Mouse (Mus musculus) heart, embryonic 16.5 days (tissue): ENCODE results near the gene Tipin. TPM values are rescaled to one million over a fixed set of nuclear protein-coding genes. Genes with fewer than 3 reads are reported as not detected.

Experiments
- ATAC-seq: fragments of 200-750 bp; cut with Nextera tagmentation; replicated peaks from 2 replicates; pipeline ENCODE4 v1.8.0; 2017; ENCODE audit warnings: moderate number of reproducible peaks; ENCODE audit not compliant: insufficient read depth, low FRiP score; ENCODE audit errors: extremely low read depth
- H3K27ac ChIP-seq: fragments of 300-500 bp; sonication (generic); 2 replicates; pipeline ENCODE4 v1.5.1; 2014; ENCODE audit warnings: mild to moderate bottlenecking, low read length, control low read depth, moderate library complexity
- H3K27me3 ChIP-seq: fragments of 300-500 bp; sonication (generic); 2 replicates; pipeline ENCODE4 v1.6.1; 2014; ENCODE audit warnings: low read length, mixed read lengths; ENCODE audit not compliant: control insufficient read depth, insufficient read depth
- H3K36me3 ChIP-seq: fragments of 300-500 bp; sonication (generic); 2 replicates; pipeline ENCODE4 v1.6.1; 2014; ENCODE audit not compliant: control insufficient read depth, insufficient read depth
- H3K4me1 ChIP-seq: fragments of 300-500 bp; sonication (generic); 2 replicates; pipeline ENCODE4 v1.6.1; 2014; ENCODE audit warnings: low read length, mixed read lengths; ENCODE audit not compliant: control insufficient read depth, insufficient read depth
- H3K4me2 ChIP-seq: fragments of 300-500 bp; sonication (generic); 2 replicates; pipeline ENCODE4 v1.6.1; 2014; ENCODE audit warnings: low read depth, mild to moderate bottlenecking, control low read depth, low read length
- H3K4me3 ChIP-seq: fragments of 300-500 bp; sonication (generic); 2 replicates; pipeline ENCODE4 v1.5.1; 2014; ENCODE audit warnings: mild to moderate bottlenecking, control low read depth, low read length
- H3K9ac ChIP-seq: fragments of 300-500 bp; sonication (generic); 2 replicates; pipeline ENCODE4 v1.6.1; 2014; ENCODE audit warnings: low read length, control low read depth
- H3K9me3 ChIP-seq: fragments of 300-500 bp; sonication (generic); replicated peaks from 2 replicates; pipeline ENCODE4 v1.6.1; 2016; ENCODE audit warnings: low read length; ENCODE audit not compliant: control insufficient read depth
- WGBS: fragments of 180-500 bp; shearing (Covaris S2); extraction: QIAGEN DNeasy Blood & Tissue Kit; methylation state at CpG from one replicate; pipeline ENCODE4 v1.1.7; 2014; 5-methylcytosine and 5-hydroxymethylcytosine counted together
- polyA plus RNA-seq: library from polyadenylated mRNA; unstranded; fragments of >200 nt; fragmentation: Nextera tagmentation; extraction: Ambion mirVana; gene quantifications from 2 replicates; pipeline ENCODE4 v1.2.1, GENCODE M21; 2015

The Tipin gene
- polyA plus RNA-seq, 1 experiment from 2014 or later = 110 TPM

DNA sequence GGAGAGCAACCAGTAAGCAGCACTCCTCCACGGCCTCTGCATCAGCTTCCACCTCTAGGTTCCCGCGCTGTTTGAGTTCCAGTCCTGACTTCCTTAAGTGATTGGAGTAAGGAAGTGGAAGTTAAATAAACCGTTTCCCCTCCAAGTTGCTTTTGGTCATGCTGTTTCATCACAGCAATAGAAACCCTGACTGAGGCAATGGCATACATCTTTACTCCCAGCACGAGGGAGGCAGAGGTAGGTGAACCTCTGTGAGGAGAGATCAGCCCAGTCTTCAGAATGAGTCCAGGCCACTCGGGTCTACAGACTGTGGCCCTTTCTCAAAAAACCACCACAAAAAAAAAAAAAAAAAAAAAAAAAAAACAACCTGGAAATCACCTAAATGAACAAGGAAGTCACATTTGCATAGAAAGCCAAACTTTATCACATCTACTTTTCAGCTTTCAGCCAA is 39.0 kb upstream of the Tipin start:
- Histone ChIP-seq H3K4me3 (no peak overlapping the region), H3K4me1 (peaks cover 8% of the 10 kb centered on the region), H3K9ac (no peak overlapping the region), H3K9me3 (no peaks in the 10 kb centered on the region), H3K27me3 (no peaks in the 10 kb centered on the region), H3K36me3 (peaks cover 2% of the 10 kb centered on the region; the same call in 1 of the 2 replicates), H3K27ac (no peak overlapping the region), H3K4me2 (no peak overlapping the region)
- ATAC-seq = no peak
- WGBS = 59% methylated on average over 6 of the region's 6 CpGs

DNA sequence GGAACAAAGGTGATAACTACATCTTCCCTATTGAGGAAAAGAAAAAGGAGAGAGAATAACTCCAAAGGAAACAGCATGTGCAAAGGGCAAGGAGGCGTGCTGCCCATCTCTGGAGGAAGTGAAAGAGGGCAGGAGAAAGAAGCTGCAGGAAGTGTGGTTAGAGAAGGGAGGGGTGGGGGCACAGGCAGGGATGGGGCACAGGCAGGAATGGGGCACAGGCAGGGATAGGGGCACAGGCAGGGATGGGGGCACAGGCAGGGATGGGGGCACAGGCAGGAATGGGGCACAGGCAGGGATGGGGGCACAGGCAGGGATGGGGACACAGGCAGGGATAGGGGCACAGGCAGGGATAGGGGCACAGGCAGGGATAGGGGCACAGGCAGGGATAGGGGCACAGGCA is 32.0 kb upstream of the Tipin start:
- Histone ChIP-seq H3K9ac (no peak overlapping the region), H3K4me3 (no peak overlapping the region), H3K27me3 (no peaks in the 10 kb centered on the region), H3K4me2 (no peak overlapping the region), H3K4me1 (peaks cover 22% of the 10 kb centered on the region), H3K9me3 (no peaks in the 10 kb centered on the region), H3K36me3 (peaks cover 2% of the 10 kb centered on the region; the same call in 1 of the 2 replicates), H3K27ac (no peak overlapping the region)
- ATAC-seq = no peak
- WGBS = 89% methylated on average over 1 of the region's 1 CpGs

DNA sequence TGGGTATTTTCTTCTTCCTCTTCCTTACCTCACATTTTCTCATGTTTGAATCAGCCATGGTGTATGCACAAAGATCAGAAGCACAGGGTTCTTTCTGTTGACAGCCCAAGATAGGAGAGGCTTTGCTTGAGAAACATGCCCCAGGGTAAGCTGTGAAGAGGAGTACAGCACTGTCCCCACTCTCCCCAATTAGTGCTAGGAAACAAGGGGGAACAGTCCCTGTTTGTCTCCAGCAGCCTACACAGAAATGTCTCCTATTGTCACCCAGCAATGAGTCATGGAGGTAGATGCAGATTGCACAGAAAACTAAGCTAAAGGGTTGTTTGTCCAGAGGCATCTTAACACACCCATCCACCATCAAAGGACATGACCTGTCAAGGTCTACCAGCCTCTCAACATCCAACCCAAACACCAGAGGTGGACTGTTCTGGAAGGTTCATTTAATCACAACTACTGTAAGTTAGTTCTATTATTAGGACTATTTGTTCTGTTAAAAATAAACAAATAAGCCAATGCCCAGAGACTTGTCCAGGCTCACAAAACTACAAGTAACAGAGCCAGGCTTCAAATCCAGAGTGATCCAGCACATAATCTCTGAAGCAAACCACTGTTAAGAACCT is 31.2 kb upstream of the Tipin start:
- Histone ChIP-seq H3K27ac (no peak overlapping the region), H3K36me3 (peaks cover 2% of the 10 kb centered on the region; the same call in 1 of the 2 replicates), H3K4me1 (peaks cover 22% of the 10 kb centered on the region), H3K27me3 (no peaks in the 10 kb centered on the region), H3K9ac (no peak overlapping the region), H3K4me2 (no peak overlapping the region), H3K9me3 (no peaks in the 10 kb centered on the region), H3K4me3 (no peak overlapping the region)
- no peak for ATAC-seq

DNA sequence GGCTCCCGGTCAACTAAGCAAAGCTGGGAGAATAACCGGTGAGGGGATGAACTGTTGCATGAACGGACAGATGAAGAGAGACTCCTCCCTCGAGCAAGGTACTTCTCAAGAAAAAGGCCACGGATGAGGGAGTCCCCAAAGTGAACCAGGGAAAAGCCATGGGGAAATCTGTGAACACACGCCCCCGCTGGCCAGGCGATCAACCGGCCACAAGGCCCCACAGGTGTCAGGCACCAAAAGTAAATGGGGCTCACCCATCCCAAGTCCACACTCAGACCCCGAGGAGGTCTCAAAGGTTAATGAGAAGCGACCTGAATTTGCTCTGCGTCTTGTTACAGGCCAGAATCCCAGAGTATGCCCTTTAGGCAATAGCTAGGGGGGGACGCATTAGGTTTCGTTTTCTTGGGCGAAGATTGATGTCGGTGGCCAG is 28.8 kb upstream of the Tipin start:
- 0% methylated on average over 16 of the region's 16 CpGs for WGBS

DNA sequence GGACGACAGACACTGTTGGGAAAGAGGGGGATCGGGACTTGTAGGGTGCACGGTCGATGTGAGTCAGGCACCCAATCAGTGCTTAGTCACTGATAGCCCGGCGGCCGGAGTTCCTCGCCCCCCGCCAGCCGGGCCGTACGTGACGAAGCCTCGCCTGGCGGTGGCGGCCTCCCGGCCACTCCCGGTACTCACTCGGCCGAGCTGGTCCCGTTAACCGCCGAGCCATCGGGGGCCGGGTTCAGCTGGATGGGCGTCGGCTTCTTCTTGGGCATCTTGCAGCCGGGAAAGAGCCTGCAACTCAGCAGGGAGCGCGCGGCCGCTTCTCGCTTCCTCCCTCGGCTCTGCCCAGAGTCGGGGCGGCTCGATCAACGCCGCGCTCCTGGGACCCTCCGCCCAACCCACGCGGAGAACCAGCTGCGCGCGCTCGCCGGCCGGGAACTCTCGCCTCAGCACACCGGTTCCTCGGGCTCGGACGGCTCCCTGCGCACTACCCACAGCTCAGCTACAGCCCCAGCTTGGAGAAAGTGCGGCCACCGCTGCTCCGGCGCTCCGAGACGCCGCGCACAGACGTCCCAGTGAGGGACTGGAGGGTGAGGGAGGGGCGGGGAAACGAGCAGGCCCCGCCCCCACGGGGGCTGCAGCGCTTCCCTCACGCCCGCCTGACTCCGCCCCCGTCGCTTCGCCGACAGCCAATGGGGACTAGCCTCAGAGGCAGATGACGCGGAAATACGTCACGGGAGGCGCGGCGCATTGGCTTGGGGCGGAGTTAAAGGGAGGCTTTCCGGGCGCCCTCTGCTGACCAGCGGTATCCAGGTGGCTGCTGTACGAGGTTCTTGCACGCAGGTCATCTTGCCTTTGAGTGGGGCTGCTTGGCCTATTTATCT is 28.1 kb upstream of the Tipin start, which contains the start of gene Map2k1:
Gene Map2k1, minus strand, starts transcription at position 611 of the 884 bp plus-strand sequence.
- Histone ChIP-seq H3K27ac (peak within 1 kb of the TSS; percentile 84), H3K9me3 (no peaks in the 10 kb centered on the region), H3K9ac (peak within 1 kb of the TSS; percentile 81), H3K4me1 (peaks cover 22% of the 10 kb centered on the region), H3K4me3 (peak within 1 kb of the TSS; percentile 70), H3K4me2 (peak within 1 kb of the TSS; percentile 90), H3K36me3 (no peaks in the 10 kb centered on the region), H3K27me3 (no peaks in the 10 kb centered on the region)
- ATAC-seq = peak; percentile 97
- WGBS = under 1% methylated on average over 89 of the region's 89 CpGs

More for the DNA sequence above, 28.8 kb upstream of the Tipin start:
- peak overlapping the region; percentile 70 for H3K4me3 ChIP-seq
- H3K9me3 ChIP-seq = no peaks in the 10 kb centered on the region
- H3K36me3 ChIP-seq = no peaks in the 10 kb centered on the region
- peak overlapping the region; percentile 81 for H3K9ac ChIP-seq
- no peaks in the 10 kb centered on the region for H3K27me3 ChIP-seq
- ATAC-seq = no peak
- peaks cover 22% of the 10 kb centered on the region for H3K4me1 ChIP-seq
- peak overlapping the region; percentile 90 for H3K4me2 ChIP-seq
- peak overlapping the region; percentile 84 for H3K27ac ChIP-seq

DNA sequence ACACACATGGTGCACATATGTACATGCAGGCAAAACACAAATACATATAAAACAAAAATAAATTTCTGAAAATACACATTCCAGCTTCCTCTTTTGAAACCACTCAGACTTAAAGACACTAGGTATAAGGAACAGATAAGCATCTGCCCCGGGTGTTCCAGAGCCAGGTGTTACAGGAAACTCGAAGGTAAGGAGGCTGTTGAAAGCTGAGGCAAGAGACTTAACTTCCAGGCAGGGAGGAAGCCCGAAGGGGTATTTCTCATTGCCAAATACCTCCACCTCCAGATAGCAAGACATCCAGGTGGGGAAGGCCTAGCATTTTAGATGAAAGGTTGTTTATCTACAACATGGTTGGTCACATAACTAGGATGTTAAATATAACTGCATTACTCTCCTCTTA is 26.0 kb upstream of the Tipin start:
- no peak for ATAC-seq
- H3K4me1 ChIP-seq = peaks cover 18% of the 10 kb centered on the region
- 68% methylated on average over 3 of the region's 3 CpGs for WGBS

DNA sequence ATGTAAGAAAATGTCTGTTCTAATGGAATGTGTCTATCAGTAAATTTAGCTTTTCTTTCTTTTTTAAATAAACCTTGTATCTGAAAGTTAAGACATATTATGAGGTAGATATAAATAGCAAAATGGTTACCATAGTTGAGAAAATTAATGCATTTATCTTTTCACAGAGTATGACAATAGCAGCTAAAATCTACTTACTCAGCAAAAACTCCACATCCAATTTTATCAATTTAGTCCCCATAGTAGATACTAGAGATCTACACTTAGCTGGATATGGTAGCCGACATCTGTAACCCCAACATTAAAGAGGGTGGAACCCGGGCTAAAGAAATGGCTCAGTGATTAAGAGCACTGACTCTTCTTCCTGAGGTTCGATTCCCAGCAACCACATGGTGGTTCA is 25.2 kb upstream of the Tipin start:
- Histone ChIP-seq H3K4me1 (peaks cover 13% of the 10 kb centered on the region), H3K4me3 (no peak overlapping the region), H3K36me3 (no peaks in the 10 kb centered on the region), H3K4me2 (no peak overlapping the region), H3K27me3 (no peaks in the 10 kb centered on the region), H3K27ac (no peak overlapping the region), H3K9me3 (no peaks in the 10 kb centered on the region), H3K9ac (no peak overlapping the region)
- no peak for ATAC-seq
- WGBS = 91% methylated on average over 3 of the region's 3 CpGs

More for the DNA sequence above, 26.0 kb upstream of the Tipin start:
- H3K36me3 ChIP-seq = no peaks in the 10 kb centered on the region
- no peak overlapping the region for H3K4me3 ChIP-seq
- no peaks in the 10 kb centered on the region for H3K9me3 ChIP-seq
- H3K4me2 ChIP-seq = no peak overlapping the region
- H3K27me3 ChIP-seq = no peaks in the 10 kb centered on the region
- H3K27ac ChIP-seq = no peak overlapping the region
- no peak overlapping the region for H3K9ac ChIP-seq

DNA sequence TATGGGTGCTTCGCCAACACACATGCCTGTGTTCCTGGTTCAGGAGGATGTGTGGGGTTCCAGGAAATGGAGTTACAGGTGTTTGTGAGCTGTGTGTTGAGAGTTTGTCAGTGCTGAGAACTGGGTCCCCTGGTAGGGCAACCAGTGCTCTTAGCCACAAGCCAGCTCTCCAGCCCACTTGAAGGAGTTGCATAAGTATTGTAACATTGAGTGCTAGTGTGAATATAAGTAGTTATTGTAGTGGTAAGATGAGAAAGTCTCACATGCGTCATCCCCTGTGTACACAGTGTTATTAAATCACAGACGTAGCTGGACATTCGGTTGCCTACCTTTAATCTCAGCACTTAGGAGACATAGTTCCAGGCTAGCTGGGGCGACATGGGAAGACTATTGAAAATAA is 21.5 kb upstream of the Tipin start:
- Histone ChIP-seq H3K4me3 (no peak overlapping the region), H3K27me3 (no peaks in the 10 kb centered on the region), H3K9me3 (0 out of 2 replicates have a peak, but pooled peaks cover 3% of the 10 kb centered on the region), H3K4me1 (no peaks in the 10 kb centered on the region), H3K27ac (no peak overlapping the region), H3K4me2 (no peak overlapping the region), H3K9ac (no peak overlapping the region), H3K36me3 (no peaks in the 10 kb centered on the region)
- WGBS = 78% methylated on average over 5 of the region's 5 CpGs
- ATAC-seq = no peak

DNA sequence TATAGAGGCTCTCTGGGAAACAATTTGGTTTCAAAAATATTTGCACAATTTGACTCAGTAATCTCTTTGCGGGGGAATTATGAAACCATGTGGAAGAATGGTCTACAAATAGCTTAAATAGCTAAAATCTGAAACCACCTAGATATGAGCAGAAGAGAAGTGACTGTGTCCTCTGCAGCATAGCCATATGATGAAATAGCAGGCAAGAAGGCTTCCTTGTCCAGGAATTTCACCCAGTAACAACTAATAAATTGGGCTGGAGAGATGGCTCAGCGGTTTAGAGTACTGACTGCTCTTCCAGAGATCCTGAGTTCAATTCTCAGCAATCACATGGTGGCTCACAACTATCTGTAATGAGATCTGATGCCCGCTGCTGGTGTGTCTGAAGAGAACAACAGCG is 20.4 kb upstream of the Tipin start:
- Histone ChIP-seq H3K4me2 (no peak overlapping the region), H3K4me1 (no peaks in the 10 kb centered on the region), H3K36me3 (no peaks in the 10 kb centered on the region), H3K4me3 (no peak overlapping the region), H3K27ac (no peak overlapping the region), H3K9me3 (0 out of 2 replicates have a peak, but pooled peaks cover 3% of the 10 kb centered on the region), H3K27me3 (no peaks in the 10 kb centered on the region), H3K9ac (no peak overlapping the region)
- 86% methylated on average over 4 of the region's 4 CpGs for WGBS
- no peak for ATAC-seq
